Mouse (Mus musculus) spleen, postnatal 0 days (tissue): ENCODE results near the gene Gm364. TPM values are rescaled to one million over a fixed set of nuclear protein-coding genes. Genes with fewer than 3 reads are reported as not detected.

Source experiments
- polyA plus RNA-seq: library from polyadenylated mRNA; unstranded; fragments of >200 nt; fragmentation: Nextera tagmentation; extraction: Ambion mirVana; gene quantifications from 2 replicates; pipeline ENCODE4 v1.2.1, GENCODE M21; 2015

Gene Gm364
- 0.07 TPM in 1 of 2 replicates, not detected in the other for polyA plus RNA-seq

GRCm38 (mm10) chrX:57408769-57409168 lies at the start of gene Gm364:
Gene Gm364, plus strand, starts transcription at chrX:57409154.

GRCm38 (mm10) chrX:57392367-57393246 lies 16.3 kb upstream of the Gm364 start, which contains the start of gene Rbmx:
Gene Rbmx, minus strand, starts transcription at chrX:57393036.

DNA sequence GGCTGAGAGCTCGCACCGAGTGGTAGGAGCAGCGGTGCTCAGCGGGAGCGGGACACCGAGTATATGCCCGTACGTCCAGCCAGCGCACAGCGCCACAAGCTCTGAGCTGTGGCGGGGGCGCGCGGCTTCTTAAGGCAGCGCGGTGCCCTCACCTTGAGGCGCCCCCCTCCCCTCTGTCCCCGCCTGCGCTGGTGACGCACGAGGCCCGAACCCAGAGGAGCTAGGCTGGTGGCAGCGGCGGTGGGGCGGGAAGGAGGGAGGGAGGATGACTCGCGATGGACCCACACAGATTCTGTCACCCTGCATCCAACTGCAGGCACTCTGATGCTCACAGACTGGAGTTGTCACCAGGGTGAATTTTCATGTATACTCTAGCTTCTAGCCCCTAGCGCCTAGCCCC lies 94.7 kb downstream of the Gm364 start, which contains the start of gene Gpr101:
TSS of gene Gpr101 (minus strand) at position 124 of the 400 bp plus-strand sequence.

Other genes starting within 250 kb of the Gm364 start
- not detected in 2 replicates for gene Cd40lg, start 197.0 kb upstream of the Gm364 start, polyA plus RNA-seq
- 7.7 and 11.7 TPM in 2 replicates for gene Arhgef6, start 70.4 kb upstream of the Gm364 start, polyA plus RNA-seq
- gene Rbmx, start 16.1 kb upstream of the Gm364 start, polyA plus RNA-seq: 31.9 and 35.7 TPM in 2 replicates
- not detected in 2 replicates for gene Gpr101, start 94.6 kb downstream of the Gm364 start, polyA plus RNA-seq